Mouse (Mus musculus) kidney, postnatal 36 days (tissue): ENCODE data around the gene Ppm1g.

Source experiments
- DNase-seq, 2 experiments: peaks; one replicate each; pipeline ENCODE4 v3.0.0; 2021 to 2022; ENCODE audit warnings: mixed read lengths in 2 of 2

The Ppm1g gene

GRCm38 (mm10) chr5:31192045-31192938 lies 28.2 kb downstream of the Ppm1g start:
- peak; percentile 82 to 86 for DNase-seq

GRCm38 (mm10) chr5:31190201-31190600 lies 30.3 kb downstream of the Ppm1g start:
- DNase-seq, result no peak

- DNase-seq, result no peak
Observed at GRCm38 (mm10) chr5:31188223-31188840, 32.2 kb downstream of the Ppm1g start.

- no peak for DNase-seq
Observed at GRCm38 (mm10) chr5:31183678-31184077, 36.8 kb downstream of the Ppm1g start.

GRCm38 (mm10) chr5:31181183-31181770 lies 39.2 kb downstream of the Ppm1g start:
- no peak for DNase-seq

- peak; percentile 95 to 97 for DNase-seq
Observed at GRCm38 (mm10) chr5:31179766-31180630, 40.5 kb downstream of the Ppm1g start, which contains the start of the genes Gm29609 and Gtf3c2. Gene Gm29609, minus strand, starts transcription at chr5:31179911. Gene Gtf3c2, minus strand, starts transcription at chr5:31180144.

- DNase-seq, result peak; percentile 40 to 60
Observed at GRCm38 (mm10) chr5:31179301-31179765, 41.2 kb downstream of the Ppm1g start.

GRCm38 (mm10) chr5:31168630-31169029 lies 51.9 kb downstream of the Ppm1g start:
- no peak for DNase-seq

- no peak for DNase-seq
Observed at GRCm38 (mm10) chr5:31164878-31165277, 55.6 kb downstream of the Ppm1g start.

- DNase-seq, result no peak
Observed at GRCm38 (mm10) chr5:31162462-31162861, 58.0 kb downstream of the Ppm1g start.

- DNase-seq, result peak; percentile 91 to 93
Observed at GRCm38 (mm10) chr5:31154152-31154553, 66.3 kb downstream of the Ppm1g start, which contains the start of gene Mpv17. Gene Mpv17, minus strand, starts transcription at chr5:31154251.

- DNase-seq, result peak; percentile 9 to 29
Observed at GRCm38 (mm10) chr5:31153516-31154151, 66.9 kb downstream of the Ppm1g start.
